Mouse (Mus musculus): Measurements from ENCODE around the gene D8Ertd738e.

- no peak for TF ChIP-seq GATA1 (IDR thresholded peaks at IDR 0.05; ENCODE audit: borderline replicate concordance, low read length)
- TF ChIP-seq FLI1 (IDR thresholded peaks at IDR 0.05; ENCODE audit: low read length) = no peak
These were observed 12.5 kb downstream of the D8Ertd738e start, which contains the start of gene Zswim4 for GRCm38 (mm10) chr8:84236998-84237473.

Measured in megakaryocyte, embryonic 14.5 days (primary cell).